Comparison of ENCODE assay signal across 20 mouse cellular contexts in the genomic region with DNA sequence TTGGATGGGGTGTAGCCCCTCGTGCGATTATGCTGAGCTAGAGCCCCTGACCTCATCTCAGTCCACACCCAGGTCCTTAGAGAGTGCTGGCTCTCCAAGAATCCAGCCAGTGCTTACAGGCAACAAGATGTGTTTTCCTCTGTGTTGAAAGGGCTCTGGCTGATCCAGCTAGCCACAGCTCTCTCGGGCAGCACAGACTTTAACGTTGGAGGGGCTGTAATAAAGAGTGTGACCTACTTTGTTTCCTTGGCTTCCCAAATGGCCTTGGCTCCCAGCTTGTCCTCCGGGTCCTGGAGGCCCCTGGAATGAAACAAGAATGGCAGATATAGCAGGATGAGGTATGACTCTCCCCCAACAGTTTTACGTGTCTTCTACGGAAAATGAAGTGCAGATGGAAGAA.
DNase-seq lines count a peak whose midpoint lies in the region; ATAC-seq lines count a peak whose summit lies in the region.
"Had no signal": no experiment of that assay in that cellular context is flagged by ENCODE, and none has a peak within 500 bp of the region (broad histone marks: within the 10 kb centered on the region; RNA-seq: fewer than 3 reads in every experiment).

No protein-coding gene starts in this region.

- H3K27ac ChIP-seq in heart, embryonic 10.5 days, result no peak overlapping the region
- H3K27ac ChIP-seq in embryonic facial prominence, embryonic 15.5 days (replicated peaks), result no peak overlapping the region
- no peak overlapping the region for H3K27ac ChIP-seq in intestine, embryonic 16.5 days (ENCODE audit: low read length)
- H3K27ac ChIP-seq: embryonic facial prominence, embryonic 13.5 days; forebrain, embryonic 10.5 days; hindbrain, embryonic 13.5 days; neural tube, embryonic 13.5 days had no signal

- no peaks in the 10 kb centered on the region for H3K4me1 ChIP-seq in heart, embryonic 10.5 days
- H3K4me1 ChIP-seq in embryonic facial prominence, embryonic 15.5 days, result no peaks in the 10 kb centered on the region
- H3K4me1 ChIP-seq in intestine, embryonic 16.5 days (ENCODE audit: control insufficient read depth, insufficient read depth, low read length), result no peaks in the 10 kb centered on the region
- H3K4me1 ChIP-seq: forebrain, embryonic 10.5 days had no signal

- no peak overlapping the region for H3K4me3 ChIP-seq in heart, embryonic 10.5 days
- H3K4me3 ChIP-seq in embryonic facial prominence, embryonic 15.5 days (replicated peaks), result no peak overlapping the region
- no peak overlapping the region for H3K4me3 ChIP-seq in intestine, embryonic 16.5 days (ENCODE audit: low read length)
- H3K4me3 ChIP-seq: embryonic facial prominence, embryonic 13.5 days; forebrain, embryonic 10.5 days; hindbrain, embryonic 13.5 days; neural tube, embryonic 13.5 days had no signal

- no peaks in the 10 kb centered on the region for H3K27me3 ChIP-seq in heart, embryonic 10.5 days (ENCODE audit: insufficient read depth, poor library complexity, severe bottlenecking)
- H3K27me3 ChIP-seq in embryonic facial prominence, embryonic 15.5 days, result no peaks in the 10 kb centered on the region
- H3K27me3 ChIP-seq in intestine, embryonic 16.5 days (replicated peaks; ENCODE audit: control insufficient read depth, insufficient read depth, low read length), result no peaks in the 10 kb centered on the region
- H3K27me3 ChIP-seq: embryonic facial prominence, embryonic 13.5 days; hindbrain, embryonic 13.5 days; neural tube, embryonic 13.5 days had no signal

- H3K9ac ChIP-seq in embryonic facial prominence, embryonic 15.5 days, result no peak overlapping the region
- H3K9ac ChIP-seq in intestine, embryonic 16.5 days (ENCODE audit: low read depth, low read length), result no peak overlapping the region
- H3K9ac ChIP-seq: embryonic facial prominence, embryonic 13.5 days; hindbrain, embryonic 13.5 days; neural tube, embryonic 13.5 days had no signal

- no peak overlapping the region for H3K4me2 ChIP-seq in embryonic facial prominence, embryonic 15.5 days (replicated peaks)
- no peak overlapping the region for H3K4me2 ChIP-seq in intestine, embryonic 16.5 days (ENCODE audit: low read depth, low read length)
- H3K4me2 ChIP-seq: embryonic facial prominence, embryonic 13.5 days; hindbrain, embryonic 13.5 days; midbrain, embryonic 11.5 days; neural tube, embryonic 13.5 days had no signal

- ATAC-seq in embryonic facial prominence, embryonic 15.5 days (ENCODE audit: insufficient number of reproducible peaks, low FRiP score, low TSS enrichment, low read depth), result peak; percentile 73; the same call in 1 of the 2 replicates
- ATAC-seq in intestine, embryonic 16.5 days, result no peak

- no peaks in the 10 kb centered on the region for H3K9me3 ChIP-seq in heart, embryonic 10.5 days
- no peaks in the 10 kb centered on the region for H3K9me3 ChIP-seq in embryonic facial prominence, embryonic 15.5 days (replicated peaks)
- no peaks in the 10 kb centered on the region for H3K9me3 ChIP-seq in intestine, embryonic 16.5 days (ENCODE audit: control insufficient read depth, low read length)
- H3K9me3 ChIP-seq: embryonic facial prominence, embryonic 13.5 days; forebrain, embryonic 10.5 days; hindbrain, embryonic 13.5 days; neural tube, embryonic 13.5 days had no signal

- DNase-seq in heart, adult 11 months, result peak; percentile 98
- no peak for DNase-seq in heart, embryonic 10.5 days (ENCODE audit: low spot score)
- DNase-seq in gastrocnemius, postnatal 25 days, result peak; percentile 66
- DNase-seq in heart, postnatal 36 days, result peak; percentile 16 to 29
- DNase-seq in Muller cell, postnatal 12 days (ENCODE audit: inconsistent ontology term), result no peak
- no peak for DNase-seq in thymus, adult 18-20 months
- DNase-seq: adrenal gland, postnatal 36 days; cerebellum, adult 8-10 months; kidney, adult 11 months; kidney, postnatal 10 days; lung, adult 2 months; lung, postnatal 4 days; thymus, postnatal 36 days had no signal

- intact Hi-C loops in heart, postnatal 36 days (cut with DNase I), result no loop called here

- WGBS in heart, embryonic 10.5 days, result 76% methylated on average over 7 of the region's 7 CpGs
- 56% methylated on average over 7 of the region's 7 CpGs for WGBS in embryonic facial prominence, embryonic 15.5 days
- 63% methylated on average over 7 of the region's 7 CpGs for WGBS in intestine, embryonic 16.5 days

- no peaks in the 10 kb centered on the region for H3K36me3 ChIP-seq in heart, embryonic 10.5 days
- H3K36me3 ChIP-seq in embryonic facial prominence, embryonic 15.5 days, result no peaks in the 10 kb centered on the region
- no peaks in the 10 kb centered on the region for H3K36me3 ChIP-seq in intestine, embryonic 16.5 days (ENCODE audit: control insufficient read depth, insufficient read depth, low read length)
- H3K36me3 ChIP-seq: embryonic facial prominence, embryonic 13.5 days; forebrain, embryonic 10.5 days; hindbrain, embryonic 13.5 days; neural tube, embryonic 13.5 days had no signal

Comparison
In these comparisons a context has a peak if more than half of its experiments do, and no peak if none do; other contexts are left out.
1. DNase-seq: peak in heart, adult 11 months (single experiment), gastrocnemius, postnatal 25 days (single experiment) and heart, postnatal 36 days (2 of 2); none in heart, embryonic 10.5 days (single experiment), Muller cell, postnatal 12 days (single experiment) and thymus, adult 18-20 months (0 of 2).